Mouse (Mus musculus): Measurements from ENCODE around the gene Adgrf5. TPM values are rescaled to one million over a fixed set of nuclear protein-coding genes. Genes with fewer than 3 reads are reported as not detected.
A peak's percentile ranks its signal among the peaks of the same experiment; 100 is the strongest.

The Adgrf5 gene
- 7.1 and 7.6 TPM in 2 replicates for polyA plus RNA-seq (2014; fragmentation: Nextera tagmentation; extraction: Ambion mirVana)

DNA sequence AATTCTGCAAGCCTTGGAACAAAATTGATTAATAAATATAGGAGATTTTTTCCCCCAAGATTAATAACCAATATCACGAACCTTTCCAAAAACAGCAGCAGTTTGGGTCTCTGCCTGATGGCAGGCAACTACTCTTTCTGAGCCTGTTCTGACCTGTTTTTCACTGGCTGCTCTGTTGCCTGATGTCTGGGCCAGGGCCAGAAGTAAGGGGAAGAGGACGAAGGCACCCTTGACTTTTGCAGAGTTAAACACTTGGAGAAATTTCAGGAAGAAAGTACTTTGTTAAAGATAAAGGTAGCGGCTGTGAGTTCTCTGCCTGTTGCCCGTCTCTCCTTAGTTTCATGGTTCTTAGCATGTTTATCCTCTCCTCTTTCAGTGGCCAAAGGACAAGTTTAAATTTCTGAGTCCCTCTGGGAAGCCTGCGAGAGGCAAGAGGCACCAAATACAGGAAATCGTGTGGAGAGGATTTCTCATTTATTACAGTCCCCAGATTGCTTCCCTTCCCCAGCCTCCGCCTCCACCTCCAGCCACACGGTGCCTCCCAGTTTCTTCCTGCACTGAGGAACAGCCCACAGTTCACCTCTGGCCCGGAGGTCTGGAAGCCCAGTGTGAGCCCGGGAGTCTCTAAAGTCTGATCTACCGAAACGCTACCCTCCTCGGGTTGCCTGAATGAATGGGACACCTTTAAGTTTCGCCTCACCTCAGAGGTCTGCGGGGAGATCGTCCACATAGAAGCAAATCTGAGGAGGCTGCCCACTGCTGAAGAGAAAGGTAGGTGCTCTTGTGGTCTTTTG lies at the start of gene Adgrf5:
Adgrf5 (plus strand) TSS at position 626 of the 794 bp plus-strand sequence.
- ATAC-seq (replicated peaks; ENCODE audit: low FRiP score) (no peak), DNase-seq (ENCODE audit: low spot score) (no peak)
- no peaks in the 10 kb centered on the region for H3K9me3 ChIP-seq (ENCODE audit: control insufficient read depth, low read length)
- no peak within 1 kb of the TSS for H3K4me3 ChIP-seq (ENCODE audit: low read depth, low read length)
- no peaks in the 10 kb centered on the region for H3K36me3 ChIP-seq (ENCODE audit: control insufficient read depth, insufficient read depth, low read length)
- H3K4me1 ChIP-seq (replicated peaks; ENCODE audit: control insufficient read depth, insufficient read depth, low read length), result 0 out of 2 replicates have a peak, but pooled peaks cover 2% of the 10 kb centered on the region
- H3K27me3 ChIP-seq (ENCODE audit: control insufficient read depth, insufficient read depth, low read length), result no peaks in the 10 kb centered on the region
- 67% methylated on average over 16 of the region's 16 CpGs for WGBS
- no peak within 1 kb of the TSS for H3K9ac ChIP-seq (ENCODE audit: low read length)
- no peak within 1 kb of the TSS for H3K4me2 ChIP-seq (ENCODE audit: low read depth, low read length, severe bottlenecking)
- no peak within 1 kb of the TSS for H3K27ac ChIP-seq (ENCODE audit: low read depth, low read length)

DNA sequence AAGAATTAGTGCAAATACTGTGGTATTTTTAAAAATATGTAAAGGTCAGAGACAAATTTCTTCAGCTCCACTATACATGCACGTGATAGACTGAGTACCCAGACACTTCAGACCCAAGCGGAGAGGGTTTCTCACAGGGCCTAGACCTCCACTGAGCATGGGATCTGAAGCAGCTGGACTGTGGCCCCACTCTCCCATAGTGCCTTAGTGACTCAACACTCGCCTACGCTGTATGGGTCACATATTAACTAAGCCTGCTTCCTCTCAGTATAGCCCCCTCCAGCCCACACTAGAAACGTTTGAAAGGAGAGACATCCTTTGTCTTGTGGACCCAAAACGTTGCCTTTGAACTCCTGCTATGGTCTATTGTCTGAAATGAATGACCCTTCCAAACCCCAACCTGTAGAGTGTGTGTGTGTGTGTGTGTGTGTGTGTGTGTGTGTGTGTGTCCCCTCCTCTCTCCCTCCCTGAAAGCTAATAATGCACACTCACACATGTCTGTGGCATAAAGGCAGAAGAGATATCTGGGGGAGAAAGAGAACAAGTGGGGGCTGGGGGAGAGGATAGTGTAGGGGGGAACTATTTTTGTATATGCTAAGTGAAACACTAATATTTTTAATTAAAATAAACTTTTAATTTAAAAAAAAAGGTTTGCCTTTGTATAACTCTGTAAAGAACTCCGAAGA lies 34.1 kb upstream of the Adgrf5 start:
- WGBS, result 47% methylated on average over 7 of the region's 7 CpGs
- Histone ChIP-seq H3K4me2 (ENCODE audit: low read depth, low read length, severe bottlenecking) (peak overlapping the region; percentile 52), H3K27ac (ENCODE audit: low read depth, low read length) (no peak overlapping the region), H3K4me1 (replicated peaks; ENCODE audit: control insufficient read depth, insufficient read depth, low read length) (no peaks in the 10 kb centered on the region; the same call in 1 of the 2 replicates), H3K9ac (ENCODE audit: low read length) (peak overlapping the region; percentile 57; the same call in 1 of the 2 replicates), H3K9me3 (ENCODE audit: control insufficient read depth, low read length) (no peaks in the 10 kb centered on the region; the same call in 1 of the 2 replicates), H3K4me3 (ENCODE audit: low read depth, low read length) (no peak overlapping the region), H3K36me3 (ENCODE audit: control insufficient read depth, insufficient read depth, low read length) (no peaks in the 10 kb centered on the region), H3K27me3 (ENCODE audit: control insufficient read depth, insufficient read depth, low read length) (no peaks in the 10 kb centered on the region)
- ATAC-seq (replicated peaks; ENCODE audit: low FRiP score), result peak; percentile 47
- DNase-seq (ENCODE audit: low spot score), result no peak

DNA sequence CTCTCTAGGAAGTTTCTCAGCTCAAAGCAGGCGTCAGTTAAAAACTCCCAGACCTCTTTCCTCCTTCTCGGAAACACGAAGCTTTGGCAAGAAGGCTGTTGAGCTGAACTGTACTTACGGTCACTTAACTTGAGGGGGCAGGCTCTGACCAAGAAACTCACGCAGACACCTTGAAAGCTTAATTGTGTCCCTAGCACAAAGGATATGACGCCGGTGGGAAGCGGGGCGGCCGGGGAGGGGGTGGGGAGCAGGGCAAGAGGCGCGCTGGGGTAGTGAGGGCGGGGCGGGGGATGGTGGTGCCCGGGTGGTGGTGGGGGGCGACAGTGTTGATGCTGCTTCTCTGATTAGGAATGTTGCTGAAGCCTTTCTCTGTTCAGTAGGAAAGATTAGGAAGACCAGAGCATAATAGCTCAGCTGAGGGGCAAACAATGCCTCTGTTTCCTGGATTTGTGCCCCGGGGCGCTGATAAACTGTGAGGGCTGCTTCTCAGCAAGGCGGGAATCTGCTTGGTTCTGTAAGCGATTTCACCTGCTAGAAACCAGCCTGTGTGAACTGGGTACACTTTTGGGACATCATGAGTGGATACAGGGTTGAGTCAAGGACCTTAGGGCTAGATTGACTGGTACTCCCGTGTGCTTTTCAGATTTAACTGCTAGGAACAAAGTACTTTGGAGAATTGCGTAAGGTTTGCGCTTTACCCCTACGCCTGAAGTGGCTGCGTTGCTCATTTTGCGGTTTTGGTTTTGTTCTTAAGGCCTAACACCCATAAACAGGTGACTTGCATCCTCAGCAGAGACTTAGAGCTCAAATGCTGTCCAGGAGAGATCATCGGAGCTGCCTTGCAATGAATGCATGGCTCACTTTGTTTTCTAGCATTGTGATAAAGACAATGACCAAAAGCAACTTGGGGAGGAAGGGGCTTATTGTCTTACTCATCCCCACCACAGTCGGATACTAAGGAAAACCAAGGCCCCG lies 33.2 kb upstream of the Adgrf5 start:
- H3K27ac ChIP-seq (ENCODE audit: low read depth, low read length), result peak overlapping the region; percentile 41; the same call in 1 of the 2 replicates
- 4% methylated on average over 29 of the region's 29 CpGs for WGBS
- H3K36me3 ChIP-seq (ENCODE audit: control insufficient read depth, insufficient read depth, low read length), result no peaks in the 10 kb centered on the region
- H3K9me3 ChIP-seq (ENCODE audit: control insufficient read depth, low read length), result no peaks in the 10 kb centered on the region; the same call in 1 of the 2 replicates
- peak; percentile 92 for ATAC-seq (replicated peaks; ENCODE audit: low FRiP score)
- DNase-seq (ENCODE audit: low spot score), result peak; percentile 89
- no peaks in the 10 kb centered on the region; the same call in 1 of the 2 replicates for H3K4me1 ChIP-seq (replicated peaks; ENCODE audit: control insufficient read depth, insufficient read depth, low read length)
- H3K9ac ChIP-seq (ENCODE audit: low read length), result peak overlapping the region; percentile 57
- H3K4me2 ChIP-seq (ENCODE audit: low read depth, low read length, severe bottlenecking), result peak overlapping the region; percentile 52
- H3K4me3 ChIP-seq (ENCODE audit: low read depth, low read length), result peak overlapping the region; percentile 29
- H3K27me3 ChIP-seq (ENCODE audit: control insufficient read depth, insufficient read depth, low read length), result no peaks in the 10 kb centered on the region

GRCm38 (mm10) chr17:43327810-43328209 lies 32.4 kb upstream of the Adgrf5 start:
- WGBS, result 92% methylated on average over 4 of the region's 6 CpGs
- H3K36me3 ChIP-seq (ENCODE audit: control insufficient read depth, insufficient read depth, low read length), result no peaks in the 10 kb centered on the region
- no peaks in the 10 kb centered on the region for H3K27me3 ChIP-seq (ENCODE audit: control insufficient read depth, insufficient read depth, low read length)
- no peaks in the 10 kb centered on the region; the same call in 1 of the 2 replicates for H3K9me3 ChIP-seq (ENCODE audit: control insufficient read depth, low read length)
- DNase-seq (ENCODE audit: low spot score), result peak; percentile 56
- ATAC-seq (replicated peaks; ENCODE audit: low FRiP score), result 0 out of 2 replicates have a peak, but pooled peaks have one; percentile 13
- no peak overlapping the region for H3K9ac ChIP-seq (ENCODE audit: low read length)
- no peak overlapping the region for H3K4me2 ChIP-seq (ENCODE audit: low read depth, low read length, severe bottlenecking)
- no peak overlapping the region for H3K4me3 ChIP-seq (ENCODE audit: low read depth, low read length)
- no peaks in the 10 kb centered on the region; the same call in 1 of the 2 replicates for H3K4me1 ChIP-seq (replicated peaks; ENCODE audit: control insufficient read depth, insufficient read depth, low read length)
- no peak overlapping the region for H3K27ac ChIP-seq (ENCODE audit: low read depth, low read length)

- Histone ChIP-seq H3K9me3 (ENCODE audit: control insufficient read depth, low read length) (no peaks in the 10 kb centered on the region), H3K27ac (ENCODE audit: low read depth, low read length) (no peak overlapping the region), H3K4me2 (ENCODE audit: low read depth, low read length, severe bottlenecking) (no peak overlapping the region), H3K4me1 (replicated peaks; ENCODE audit: control insufficient read depth, insufficient read depth, low read length) (no peaks in the 10 kb centered on the region; the same call in 1 of the 2 replicates), H3K4me3 (ENCODE audit: low read depth, low read length) (no peak overlapping the region), H3K27me3 (ENCODE audit: control insufficient read depth, insufficient read depth, low read length) (no peaks in the 10 kb centered on the region), H3K36me3 (ENCODE audit: control insufficient read depth, insufficient read depth, low read length) (no peaks in the 10 kb centered on the region), H3K9ac (ENCODE audit: low read length) (no peak overlapping the region)
- DNase-seq (ENCODE audit: low spot score) (no peak), ATAC-seq (replicated peaks; ENCODE audit: low FRiP score) (no peak)
- 88% methylated on average over 4 of the region's 4 CpGs for WGBS
Measured at GRCm38 (mm10) chr17:43329216-43329615, 31.0 kb upstream of the Adgrf5 start.

DNA sequence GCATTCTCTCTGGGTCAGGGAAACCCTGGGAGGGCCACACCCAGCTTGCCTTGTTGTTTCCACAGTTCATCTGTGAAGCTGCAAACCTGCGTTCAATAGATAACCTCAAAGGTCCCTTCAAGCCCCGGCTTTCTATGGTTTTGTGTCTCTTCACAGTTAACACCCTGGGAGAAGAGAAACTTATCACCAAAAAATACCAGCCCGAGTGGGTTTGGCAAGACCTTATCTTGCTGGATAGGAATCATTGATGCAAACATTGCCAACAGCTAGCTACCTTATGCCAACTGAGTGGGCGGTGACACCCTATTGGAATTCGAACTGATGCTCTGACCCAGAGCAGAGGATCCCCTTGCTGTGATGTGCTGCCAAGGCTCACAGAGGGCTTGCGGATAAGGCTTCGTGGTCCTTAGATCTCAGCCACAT lies 30.5 kb upstream of the Adgrf5 start:
- WGBS, result 88% methylated on average over 7 of the region's 7 CpGs
- H3K4me2 ChIP-seq (ENCODE audit: low read depth, low read length, severe bottlenecking), result no peak overlapping the region
- no peak overlapping the region for H3K4me3 ChIP-seq (ENCODE audit: low read depth, low read length)
- H3K27me3 ChIP-seq (ENCODE audit: control insufficient read depth, insufficient read depth, low read length), result no peaks in the 10 kb centered on the region
- DNase-seq (ENCODE audit: low spot score), result no peak
- H3K36me3 ChIP-seq (ENCODE audit: control insufficient read depth, insufficient read depth, low read length), result no peaks in the 10 kb centered on the region
- H3K27ac ChIP-seq (ENCODE audit: low read depth, low read length), result no peak overlapping the region
- no peaks in the 10 kb centered on the region for H3K9me3 ChIP-seq (ENCODE audit: control insufficient read depth, low read length)
- no peak overlapping the region for H3K9ac ChIP-seq (ENCODE audit: low read length)
- no peak for ATAC-seq (replicated peaks; ENCODE audit: low FRiP score)
- no peaks in the 10 kb centered on the region; the same call in 1 of the 2 replicates for H3K4me1 ChIP-seq (replicated peaks; ENCODE audit: control insufficient read depth, insufficient read depth, low read length)

GRCm38 (mm10) chr17:43332686-43333085 lies 27.6 kb upstream of the Adgrf5 start:
- H3K4me3 ChIP-seq (ENCODE audit: low read depth, low read length), result no peak overlapping the region
- H3K27ac ChIP-seq (ENCODE audit: low read depth, low read length), result no peak overlapping the region
- ATAC-seq (replicated peaks; ENCODE audit: low FRiP score) (no peak), DNase-seq (ENCODE audit: low spot score) (no peak)
- no peaks in the 10 kb centered on the region for H3K36me3 ChIP-seq (ENCODE audit: control insufficient read depth, insufficient read depth, low read length)
- H3K27me3 ChIP-seq (ENCODE audit: control insufficient read depth, insufficient read depth, low read length), result no peaks in the 10 kb centered on the region
- no peak overlapping the region for H3K4me2 ChIP-seq (ENCODE audit: low read depth, low read length, severe bottlenecking)
- WGBS, result 45% methylated on average over 5 of the region's 5 CpGs
- no peaks in the 10 kb centered on the region for H3K4me1 ChIP-seq (replicated peaks; ENCODE audit: control insufficient read depth, insufficient read depth, low read length)
- no peaks in the 10 kb centered on the region for H3K9me3 ChIP-seq (ENCODE audit: control insufficient read depth, low read length)
- no peak overlapping the region for H3K9ac ChIP-seq (ENCODE audit: low read length)

DNA sequence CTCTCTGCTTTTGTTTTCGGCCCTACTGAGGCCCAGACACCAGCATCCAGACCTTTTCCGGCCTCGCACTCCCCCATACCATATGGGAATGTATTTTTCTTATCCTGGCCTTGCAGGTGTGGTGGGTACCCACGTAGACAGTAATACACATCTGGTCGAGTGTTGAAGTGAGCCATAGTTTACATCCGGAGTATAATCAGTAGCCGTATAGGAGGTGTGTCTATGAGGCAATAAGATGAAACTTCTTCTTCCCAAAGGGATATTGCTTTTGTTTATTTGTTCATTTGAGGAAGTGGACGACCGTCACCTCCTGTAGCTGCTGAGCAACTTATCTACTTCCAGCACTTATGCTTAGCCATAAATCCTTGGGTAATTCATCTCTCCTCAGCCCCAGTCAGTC lies 26.2 kb upstream of the Adgrf5 start:
- WGBS, result 87% methylated on average over 9 of the region's 9 CpGs
- Histone ChIP-seq H3K27ac (ENCODE audit: low read depth, low read length) (no peak overlapping the region), H3K36me3 (ENCODE audit: control insufficient read depth, insufficient read depth, low read length) (no peaks in the 10 kb centered on the region), H3K9me3 (ENCODE audit: control insufficient read depth, low read length) (no peaks in the 10 kb centered on the region), H3K4me2 (ENCODE audit: low read depth, low read length, severe bottlenecking) (no peak overlapping the region), H3K4me1 (replicated peaks; ENCODE audit: control insufficient read depth, insufficient read depth, low read length) (no peaks in the 10 kb centered on the region), H3K27me3 (ENCODE audit: control insufficient read depth, insufficient read depth, low read length) (no peaks in the 10 kb centered on the region), H3K9ac (ENCODE audit: low read length) (no peak overlapping the region), H3K4me3 (ENCODE audit: low read depth, low read length) (no peak overlapping the region)
- ATAC-seq (replicated peaks; ENCODE audit: low FRiP score), result no peak
- DNase-seq (ENCODE audit: low spot score), result no peak

All from forebrain, embryonic 11.5 days (tissue).